Mouse (Mus musculus): Measurements from ENCODE around the gene Icam4. TPM values are rescaled to one million over a fixed set of nuclear protein-coding genes. Genes with fewer than 3 reads are reported as not detected.
"Not testable (repeated sequence)": the region's sequence is repeated elsewhere in the genome, so short reads cannot be mapped to it uniquely, and the experiment has no call there.

The Icam4 gene
- polyA plus RNA-seq, 1 experiment: not detected

GRCm38 (mm10) chr9:20993165-20993898 lies 35.8 kb upstream of the Icam4 start:
- no peak for TF ChIP-seq POLR2A (IDR thresholded peaks at IDR 0.05; ENCODE audit: insufficient read depth, low read depth, low read length)
- TF ChIP-seq CTCF (IDR thresholded peaks at IDR 0.05; ENCODE audit: insufficient read depth, low read depth, low read length): no peak
- Histone ChIP-seq H3K4me3 (ENCODE audit: insufficient read depth, low read depth, low read length) (no peak overlapping the region), H3K27ac (ENCODE audit: insufficient read depth, low read depth, low read length) (no peak overlapping the region), H3K4me1 (ENCODE audit: control insufficient read depth, insufficient read depth, low read length) (peaks cover 4% of the 10 kb centered on the region; the same call in 1 of the 2 replicates)
- 60% methylated on average over 5 of the region's 5 CpGs for WGBS

GRCm38 (mm10) chr9:20995069-20995468 lies 34.1 kb upstream of the Icam4 start:
- WGBS: 63% methylated on average over 3 of the region's 3 CpGs
- TF ChIP-seq POLR2A (IDR thresholded peaks at IDR 0.05; ENCODE audit: insufficient read depth, low read depth, low read length): no peak
- TF ChIP-seq CTCF (IDR thresholded peaks at IDR 0.05; ENCODE audit: insufficient read depth, low read depth, low read length): no peak

GRCm38 (mm10) chr9:20997065-20997464 lies 32.1 kb upstream of the Icam4 start:
- no peak overlapping the region for H3K27ac ChIP-seq (ENCODE audit: insufficient read depth, low read depth, low read length)
- H3K4me3 ChIP-seq (ENCODE audit: insufficient read depth, low read depth, low read length): no peak overlapping the region
- no peaks in the 10 kb centered on the region for H3K4me1 ChIP-seq (ENCODE audit: control insufficient read depth, insufficient read depth, low read length)
- 91% methylated on average over 8 of the region's 8 CpGs for WGBS
- TF ChIP-seq POLR2A (IDR thresholded peaks at IDR 0.05; ENCODE audit: insufficient read depth, low read depth, low read length) (no peak), CTCF (IDR thresholded peaks at IDR 0.05; ENCODE audit: insufficient read depth, low read depth, low read length) (no peak)

More at GRCm38 (mm10) chr9:20995069-20995468, 34.1 kb upstream of the Icam4 start:
- Histone ChIP-seq H3K4me1 (ENCODE audit: control insufficient read depth, insufficient read depth, low read length) (peaks cover 4% of the 10 kb centered on the region; the same call in 1 of the 2 replicates), H3K27ac (ENCODE audit: insufficient read depth, low read depth, low read length) (no peak overlapping the region), H3K4me3 (ENCODE audit: insufficient read depth, low read depth, low read length) (no peak overlapping the region)

GRCm38 (mm10) chr9:20998337-20998736 lies 30.8 kb upstream of the Icam4 start:
- H3K4me3 ChIP-seq (ENCODE audit: insufficient read depth, low read depth, low read length); H3K27ac ChIP-seq (ENCODE audit: insufficient read depth, low read depth, low read length); H3K4me1 ChIP-seq (ENCODE audit: control insufficient read depth, insufficient read depth, low read length): not testable (repeated sequence)
- 71% methylated on average over 1 of the region's 1 CpGs for WGBS

- H3K4me1 ChIP-seq (ENCODE audit: control insufficient read depth, insufficient read depth, low read length): 0 out of 2 replicates have a peak, but pooled peaks cover 4% of the 10 kb centered on the region
- no peak for TF ChIP-seq POLR2A (IDR thresholded peaks at IDR 0.05; ENCODE audit: insufficient read depth, low read depth, low read length)
- no peak for TF ChIP-seq CTCF (IDR thresholded peaks at IDR 0.05; ENCODE audit: insufficient read depth, low read depth, low read length)
- no peak overlapping the region for H3K4me3 ChIP-seq (ENCODE audit: insufficient read depth, low read depth, low read length)
- no peak overlapping the region for H3K27ac ChIP-seq (ENCODE audit: insufficient read depth, low read depth, low read length)
These were observed 28.4 kb upstream of the Icam4 start for GRCm38 (mm10) chr9:21000811-21001210.

GRCm38 (mm10) chr9:21001651-21002200 lies 27.4 kb upstream of the Icam4 start:
- H3K4me3 ChIP-seq (ENCODE audit: insufficient read depth, low read depth, low read length): no peak overlapping the region
- 0 out of 2 replicates have a peak, but pooled peaks cover 4% of the 10 kb centered on the region for H3K4me1 ChIP-seq (ENCODE audit: control insufficient read depth, insufficient read depth, low read length)
- no peak overlapping the region for H3K27ac ChIP-seq (ENCODE audit: insufficient read depth, low read depth, low read length)
- no peak for TF ChIP-seq CTCF (IDR thresholded peaks at IDR 0.05; ENCODE audit: insufficient read depth, low read depth, low read length)
- TF ChIP-seq POLR2A (IDR thresholded peaks at IDR 0.05; ENCODE audit: insufficient read depth, low read depth, low read length): no peak
- whole genome bisulfite sequencing: 65% methylated on average over 6 of the region's 6 CpGs

- peak overlapping the region; percentile 94 for H3K4me3 ChIP-seq (ENCODE audit: insufficient read depth, low read depth, low read length)
- WGBS: 7% methylated on average over 7 of the region's 7 CpGs
- no peak for TF ChIP-seq CTCF (IDR thresholded peaks at IDR 0.05; ENCODE audit: insufficient read depth, low read depth, low read length)
- TF ChIP-seq POLR2A (IDR thresholded peaks at IDR 0.05; ENCODE audit: insufficient read depth, low read depth, low read length): no peak
- 0 out of 2 replicates have a peak, but pooled peaks cover 4% of the 10 kb centered on the region for H3K4me1 ChIP-seq (ENCODE audit: control insufficient read depth, insufficient read depth, low read length)
- peak overlapping the region; percentile 42 for H3K27ac ChIP-seq (ENCODE audit: insufficient read depth, low read depth, low read length)
These were observed 26.9 kb upstream of the Icam4 start for GRCm38 (mm10) chr9:21002270-21002626.

- Histone ChIP-seq H3K27ac (ENCODE audit: insufficient read depth, low read depth, low read length) (peak within 1 kb of the TSS; percentile 63), H3K4me1 (ENCODE audit: control insufficient read depth, insufficient read depth, low read length) (0 out of 2 replicates have a peak, but pooled peaks cover 4% of the 10 kb centered on the region), H3K4me3 (ENCODE audit: insufficient read depth, low read depth, low read length) (peak within 1 kb of the TSS; percentile 94)
- TF ChIP-seq POLR2A (IDR thresholded peaks at IDR 0.05; ENCODE audit: insufficient read depth, low read depth, low read length) (peak; percentile 91), CTCF (IDR thresholded peaks at IDR 0.05; ENCODE audit: insufficient read depth, low read depth, low read length) (no peak)
- under 1% methylated on average over 72 of the region's 72 CpGs for WGBS
These were observed 26.3 kb upstream of the Icam4 start, which contains the start of gene Mrpl4 for GRCm38 (mm10) chr9:21002627-21003551. Gene Mrpl4, plus strand, starts transcription at chr9:21002738.
